Mouse (Mus musculus) olfactory bulb, adult 2 months (tissue): ENCODE measurements around the gene Grm1.

Experiments
- CTCF ChIP-seq: fragments of 200-500 bp; IDR thresholded peaks from 2 replicates; pipeline ENCODE4 v1.5.1; 2012; ENCODE audit warnings: low read depth, mild to moderate bottlenecking, low read length, moderate library complexity; ENCODE audit not compliant: insufficient read depth
- POLR2A ChIP-seq: fragments of 200-500 bp; IDR thresholded peaks from 2 replicates; pipeline ENCODE4 v1.6.1; 2012; ENCODE audit warnings: mild to moderate bottlenecking, low read depth, low read length, moderate library complexity; ENCODE audit not compliant: insufficient read depth

DNA sequence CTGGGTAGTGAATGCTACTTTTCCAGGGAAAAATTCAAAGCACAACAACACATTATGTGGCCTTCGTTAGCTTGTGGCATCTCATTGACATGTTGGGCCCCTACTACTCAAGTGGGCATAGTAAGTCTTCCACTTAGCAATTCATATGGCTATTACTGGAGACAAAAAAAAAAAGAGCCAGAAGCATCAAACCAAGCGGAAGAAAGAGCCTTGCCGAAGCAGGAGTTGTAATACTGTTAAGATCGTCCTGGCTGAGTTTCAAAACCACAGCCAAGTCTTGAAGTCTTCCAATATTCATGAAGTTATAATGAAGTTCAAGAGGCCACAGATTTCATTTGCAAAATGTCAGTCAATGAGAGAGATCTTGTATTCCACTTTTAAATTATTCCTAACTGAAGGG is 319.1 kb downstream of the Grm1 start:
- no peak for TF ChIP-seq POLR2A
- TF ChIP-seq CTCF, result no peak
